Mouse (Mus musculus): ENCODE results near the gene Plekhb1.
A peak's percentile ranks its signal among the peaks of the same experiment; 100 is the strongest.

Plekhb1 gene

GRCm38 (mm10) chr7:100656739-100657138 lies 5.5 kb downstream of the Plekhb1 start:
- DNase-seq (ENCODE audit: low spot score): peak; percentile 67

GRCm38 (mm10) chr7:100654441-100654840 lies 7.8 kb downstream of the Plekhb1 start:
- no peak for DNase-seq (ENCODE audit: low spot score)

GRCm38 (mm10) chr7:100653480-100654266 lies 8.5 kb downstream of the Plekhb1 start:
- peak; percentile 71 for DNase-seq (ENCODE audit: low spot score)

GRCm38 (mm10) chr7:100651011-100651410 lies 11.2 kb downstream of the Plekhb1 start:
- no peak for DNase-seq (ENCODE audit: low spot score)

GRCm38 (mm10) chr7:100650421-100650820 lies 11.8 kb downstream of the Plekhb1 start:
- DNase-seq (ENCODE audit: low spot score): no peak

GRCm38 (mm10) chr7:100649826-100650225 lies 12.4 kb downstream of the Plekhb1 start:
- no peak for DNase-seq (ENCODE audit: low spot score)

- DNase-seq (ENCODE audit: low spot score): no peak
Measured at GRCm38 (mm10) chr7:100649095-100649494, 13.1 kb downstream of the Plekhb1 start.

GRCm38 (mm10) chr7:100645147-100645546 lies 17.1 kb downstream of the Plekhb1 start:
- DNase-seq (ENCODE audit: low spot score): peak; percentile 87

- DNase-seq (ENCODE audit: low spot score): no peak
Measured at GRCm38 (mm10) chr7:100642413-100642812, 19.8 kb downstream of the Plekhb1 start.

- no peak for DNase-seq (ENCODE audit: low spot score)
Measured at GRCm38 (mm10) chr7:100637657-100638056, 24.6 kb downstream of the Plekhb1 start.

- DNase-seq (ENCODE audit: low spot score): no peak
Measured at GRCm38 (mm10) chr7:100624538-100624937, 37.7 kb downstream of the Plekhb1 start.

GRCm38 (mm10) chr7:100622277-100622676 lies 39.9 kb downstream of the Plekhb1 start:
- DNase-seq (ENCODE audit: low spot score): no peak

- DNase-seq (ENCODE audit: low spot score): no peak
Measured at GRCm38 (mm10) chr7:100616121-100616857, 45.9 kb downstream of the Plekhb1 start.

GRCm38 (mm10) chr7:100608910-100609309 lies 53.3 kb downstream of the Plekhb1 start:
- DNase-seq (ENCODE audit: low spot score): no peak

- DNase-seq (ENCODE audit: low spot score): peak; percentile 57
Measured at GRCm38 (mm10) chr7:100608130-100608741, 54.0 kb downstream of the Plekhb1 start, which contains the start of gene Mrpl48. Gene Mrpl48 (minus strand): TSS chr7:100608301.

- peak; percentile 98 for DNase-seq (ENCODE audit: low spot score)
Measured at GRCm38 (mm10) chr7:100607214-100608129, 54.7 kb downstream of the Plekhb1 start, which contains the start of gene Rab6a. Gene Rab6a (plus strand): TSS chr7:100607410.

- no peak for DNase-seq (ENCODE audit: low spot score)
Measured at GRCm38 (mm10) chr7:100600211-100600610, 62.0 kb downstream of the Plekhb1 start.

- no peak for DNase-seq (ENCODE audit: low spot score)
Measured at GRCm38 (mm10) chr7:100593349-100593748, 68.9 kb downstream of the Plekhb1 start.
